Mouse (Mus musculus): ENCODE results near the gene Vav3. TPM values are rescaled to one million over a fixed set of nuclear protein-coding genes. Genes with fewer than 3 reads are reported as not detected.

Gene Vav3
- polyA plus RNA-seq, 1 experiment from 2014 or later, result 7.0 TPM

- no peak overlapping the region for H3K4me3 ChIP-seq
- ATAC-seq, result no peak
- 76% methylated on average over 1 of the region's 1 CpGs for WGBS (ENCODE audit: insufficient replicate concordance)
- H3K27ac ChIP-seq, result no peak overlapping the region
- H3K36me3 ChIP-seq, result no peaks in the 10 kb centered on the region
- H3K4me2 ChIP-seq, result no peak overlapping the region
- no peaks in the 10 kb centered on the region for H3K9me3 ChIP-seq (replicated peaks)
- no peak overlapping the region for H3K9ac ChIP-seq
- H3K27me3 ChIP-seq (replicated peaks), result no peaks in the 10 kb centered on the region
- H3K4me1 ChIP-seq, result no peaks in the 10 kb centered on the region
These were observed 282.4 kb downstream of the Vav3 start for GRCm38 (mm10) chr3:109622816-109623215.

- Histone ChIP-seq H3K27ac (no peak overlapping the region), H3K36me3 (no peaks in the 10 kb centered on the region), H3K4me2 (no peak overlapping the region), H3K9ac (no peak overlapping the region), H3K4me1 (no peaks in the 10 kb centered on the region), H3K9me3 (replicated peaks) (no peaks in the 10 kb centered on the region), H3K4me3 (no peak overlapping the region), H3K27me3 (replicated peaks) (no peaks in the 10 kb centered on the region)
- WGBS (ENCODE audit: insufficient replicate concordance), result 69% methylated on average over 2 of the region's 2 CpGs
- no peak for ATAC-seq
These were observed 283.3 kb downstream of the Vav3 start for GRCm38 (mm10) chr3:109623770-109624169.

- Histone ChIP-seq H3K4me2 (no peak overlapping the region), H3K4me3 (no peak overlapping the region), H3K36me3 (no peaks in the 10 kb centered on the region), H3K27me3 (replicated peaks) (no peaks in the 10 kb centered on the region), H3K27ac (no peak overlapping the region), H3K4me1 (no peaks in the 10 kb centered on the region), H3K9me3 (replicated peaks) (no peaks in the 10 kb centered on the region), H3K9ac (no peak overlapping the region)
- no peak for ATAC-seq
- 70% methylated on average over 4 of the region's 4 CpGs for WGBS (ENCODE audit: insufficient replicate concordance)
These were observed 295.6 kb downstream of the Vav3 start for GRCm38 (mm10) chr3:109636045-109636444.

- H3K27ac ChIP-seq, result no peak overlapping the region
- 52% methylated on average over 1 of the region's 1 CpGs for WGBS (ENCODE audit: insufficient replicate concordance)
- no peaks in the 10 kb centered on the region for H3K27me3 ChIP-seq (replicated peaks)
- no peaks in the 10 kb centered on the region for H3K36me3 ChIP-seq
- no peak overlapping the region for H3K4me2 ChIP-seq
- no peaks in the 10 kb centered on the region for H3K9me3 ChIP-seq (replicated peaks)
- no peak for ATAC-seq
- no peak overlapping the region for H3K9ac ChIP-seq
- H3K4me1 ChIP-seq, result no peaks in the 10 kb centered on the region
- no peak overlapping the region for H3K4me3 ChIP-seq
These were observed 298.9 kb downstream of the Vav3 start for GRCm38 (mm10) chr3:109639386-109639785.

GRCm38 (mm10) chr3:109640796-109641195, 300.3 kb downstream of the Vav3 start:
- Histone ChIP-seq H3K9me3 (replicated peaks) (no peaks in the 10 kb centered on the region), H3K27me3 (replicated peaks) (no peaks in the 10 kb centered on the region), H3K27ac (no peak overlapping the region), H3K4me3 (no peak overlapping the region), H3K4me1 (no peaks in the 10 kb centered on the region), H3K4me2 (no peak overlapping the region), H3K9ac (no peak overlapping the region), H3K36me3 (no peaks in the 10 kb centered on the region)
- 75% methylated on average over 4 of the region's 4 CpGs for WGBS (ENCODE audit: insufficient replicate concordance)
- no peak for ATAC-seq

- H3K9me3 ChIP-seq (replicated peaks), result no peaks in the 10 kb centered on the region
- H3K27ac ChIP-seq, result no peak overlapping the region
- H3K4me2 ChIP-seq, result no peak overlapping the region
- no peaks in the 10 kb centered on the region for H3K36me3 ChIP-seq
- no peaks in the 10 kb centered on the region for H3K4me1 ChIP-seq
- no peaks in the 10 kb centered on the region for H3K27me3 ChIP-seq (replicated peaks)
- no peak overlapping the region for H3K9ac ChIP-seq
- H3K4me3 ChIP-seq, result no peak overlapping the region
- 57% methylated on average over 2 of the region's 2 CpGs for WGBS (ENCODE audit: insufficient replicate concordance)
- no peak for ATAC-seq
These were observed 307.8 kb downstream of the Vav3 start for GRCm38 (mm10) chr3:109648242-109648641.

GRCm38 (mm10) chr3:109651479-109651878, 311.0 kb downstream of the Vav3 start:
- Histone ChIP-seq H3K27me3 (replicated peaks) (no peaks in the 10 kb centered on the region), H3K9me3 (replicated peaks) (no peaks in the 10 kb centered on the region), H3K4me3 (no peak overlapping the region), H3K27ac (no peak overlapping the region), H3K4me1 (no peaks in the 10 kb centered on the region), H3K9ac (no peak overlapping the region), H3K4me2 (no peak overlapping the region), H3K36me3 (no peaks in the 10 kb centered on the region)
- ATAC-seq, result no peak
- WGBS (ENCODE audit: insufficient replicate concordance), result 69% methylated on average over 3 of the region's 3 CpGs

- Histone ChIP-seq H3K36me3 (no peaks in the 10 kb centered on the region), H3K9me3 (replicated peaks) (no peaks in the 10 kb centered on the region), H3K4me2 (no peak overlapping the region), H3K27me3 (replicated peaks) (no peaks in the 10 kb centered on the region), H3K4me3 (no peak overlapping the region), H3K9ac (no peak overlapping the region), H3K27ac (no peak overlapping the region), H3K4me1 (no peaks in the 10 kb centered on the region)
- ATAC-seq, result no peak
- 77% methylated on average over 12 of the region's 12 CpGs for WGBS (ENCODE audit: insufficient replicate concordance)
These were observed 312.6 kb downstream of the Vav3 start for GRCm38 (mm10) chr3:109652860-109653631.

GRCm38 (mm10) chr3:109654386-109654785, 313.9 kb downstream of the Vav3 start:
- H3K4me2 ChIP-seq, result no peak overlapping the region
- no peak overlapping the region for H3K4me3 ChIP-seq
- H3K27ac ChIP-seq, result no peak overlapping the region
- no peaks in the 10 kb centered on the region for H3K9me3 ChIP-seq (replicated peaks)
- no peaks in the 10 kb centered on the region for H3K4me1 ChIP-seq
- no peak overlapping the region for H3K9ac ChIP-seq
- H3K27me3 ChIP-seq (replicated peaks), result no peaks in the 10 kb centered on the region
- no peaks in the 10 kb centered on the region for H3K36me3 ChIP-seq
- ATAC-seq, result no peak
- WGBS (ENCODE audit: insufficient replicate concordance), result 83% methylated on average over 4 of the region's 4 CpGs

GRCm38 (mm10) chr3:109671716-109672115, 331.3 kb downstream of the Vav3 start:
- Histone ChIP-seq H3K4me2 (no peak overlapping the region), H3K9me3 (replicated peaks) (no peaks in the 10 kb centered on the region), H3K27me3 (replicated peaks) (no peaks in the 10 kb centered on the region), H3K4me3 (no peak overlapping the region), H3K27ac (no peak overlapping the region), H3K9ac (no peak overlapping the region), H3K36me3 (no peaks in the 10 kb centered on the region), H3K4me1 (no peaks in the 10 kb centered on the region)
- ATAC-seq, result no peak
- 79% methylated on average over 4 of the region's 4 CpGs for WGBS (ENCODE audit: insufficient replicate concordance)

- H3K27me3 ChIP-seq (replicated peaks), result no peaks in the 10 kb centered on the region
- H3K36me3 ChIP-seq, result no peaks in the 10 kb centered on the region
- no peak overlapping the region for H3K4me3 ChIP-seq
- no peaks in the 10 kb centered on the region for H3K9me3 ChIP-seq (replicated peaks)
- no peak overlapping the region for H3K27ac ChIP-seq
- H3K9ac ChIP-seq, result no peak overlapping the region
- no peak overlapping the region for H3K4me2 ChIP-seq
- no peak for ATAC-seq
- no peaks in the 10 kb centered on the region for H3K4me1 ChIP-seq
- WGBS (ENCODE audit: insufficient replicate concordance), result 76% methylated on average over 1 of the region's 1 CpGs
These were observed 332.5 kb downstream of the Vav3 start for GRCm38 (mm10) chr3:109672925-109673324.

- H3K4me2 ChIP-seq, result no peak overlapping the region
- no peaks in the 10 kb centered on the region for H3K4me1 ChIP-seq
- H3K27me3 ChIP-seq (replicated peaks), result no peaks in the 10 kb centered on the region
- 64% methylated on average over 2 of the region's 2 CpGs for WGBS (ENCODE audit: insufficient replicate concordance)
- no peak overlapping the region for H3K27ac ChIP-seq
- H3K9ac ChIP-seq, result no peak overlapping the region
- no peaks in the 10 kb centered on the region for H3K9me3 ChIP-seq (replicated peaks)
- no peak overlapping the region for H3K4me3 ChIP-seq
- ATAC-seq, result no peak
- no peaks in the 10 kb centered on the region for H3K36me3 ChIP-seq
These were observed 339.8 kb downstream of the Vav3 start for GRCm38 (mm10) chr3:109680281-109680680.

GRCm38 (mm10) chr3:109681863-109682262, 341.4 kb downstream of the Vav3 start:
- no peaks in the 10 kb centered on the region for H3K36me3 ChIP-seq
- ATAC-seq, result no peak
- H3K9ac ChIP-seq, result no peak overlapping the region
- H3K4me3 ChIP-seq, result no peak overlapping the region
- no peak overlapping the region for H3K4me2 ChIP-seq
- H3K27me3 ChIP-seq (replicated peaks), result no peaks in the 10 kb centered on the region
- H3K27ac ChIP-seq, result no peak overlapping the region
- no peaks in the 10 kb centered on the region for H3K9me3 ChIP-seq (replicated peaks)
- no peaks in the 10 kb centered on the region for H3K4me1 ChIP-seq
- WGBS (ENCODE audit: insufficient replicate concordance), result 71% methylated on average over 5 of the region's 5 CpGs

All from liver, embryonic 12.5 days (tissue).